Mouse (Mus musculus): ENCODE measurements at regions not wholly inside any gene's neighbourhood (a gene's known extent, or its start where the extent isn't known, plus 50 kb on each side); places are given as distances from the start of the nearest gene placed in this dataset.

DNA sequence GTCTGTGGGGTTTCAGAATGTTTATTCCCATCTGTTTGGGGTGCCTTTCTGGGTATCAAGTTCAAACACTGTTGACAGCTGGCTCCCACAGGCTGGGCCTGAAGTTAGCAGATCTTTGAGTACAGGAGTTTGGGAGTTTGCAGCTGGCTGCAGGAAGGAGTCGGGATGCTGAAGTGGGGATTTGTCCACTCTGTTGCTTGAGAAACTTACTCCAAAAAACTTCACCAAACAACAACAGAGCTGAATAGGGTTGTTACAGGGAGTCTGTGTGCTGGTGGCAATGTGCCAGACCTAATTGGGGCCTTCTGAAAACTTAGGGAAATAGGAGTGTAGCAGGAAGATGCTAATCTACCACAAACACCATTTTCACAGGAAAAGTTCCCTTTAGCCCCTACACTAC, 51.1 kb upstream of the Ttc29 start:
- ATAC-seq (replicated peaks in 1 of 2; ENCODE audit: insufficient read depth in 1 of 2, low FRiP score in 2 of 2, low TSS enrichment in 1 of 2, low read depth in 1 of 2, poor library complexity in 2 of 2, severe bottlenecking in 2 of 2): no peak

DNA sequence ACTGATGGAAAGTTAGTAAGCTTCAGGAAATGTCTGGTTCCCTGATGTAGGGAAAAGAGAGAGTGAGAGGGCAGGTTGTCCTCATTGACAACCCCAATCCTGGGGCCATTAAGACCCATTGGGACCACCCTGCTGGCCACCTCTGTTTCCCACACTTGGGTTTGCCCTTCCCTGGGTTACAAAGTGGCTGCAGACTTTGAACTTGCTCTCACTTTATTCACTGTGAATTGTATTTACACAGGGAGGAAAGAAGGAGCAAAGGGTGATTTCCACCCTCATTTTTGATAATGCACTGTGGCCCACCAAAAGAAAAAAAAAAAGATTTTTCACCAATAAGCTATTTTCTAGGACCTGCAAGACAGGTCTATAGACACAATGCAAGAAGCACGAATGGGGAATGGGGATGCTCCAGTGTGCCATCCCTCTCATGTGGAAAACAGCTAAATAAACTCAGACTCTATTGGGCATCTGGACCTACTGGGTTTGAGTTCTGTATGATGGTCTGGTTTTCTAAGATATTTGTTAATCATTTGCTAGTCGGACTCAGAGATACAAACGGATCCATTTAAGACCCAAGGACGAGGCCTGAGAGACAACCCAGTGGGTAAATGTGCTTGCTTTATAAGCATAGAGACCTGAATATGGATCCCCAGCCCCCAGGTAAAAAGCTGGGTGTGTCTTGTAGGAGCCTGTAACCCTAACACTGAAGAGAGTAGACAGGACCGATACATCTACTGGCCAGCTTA, 50.2 kb upstream of the Ttc29 start:
- no peak for ATAC-seq (replicated peaks in 1 of 2; ENCODE audit: insufficient read depth in 1 of 2, low FRiP score in 2 of 2, low TSS enrichment in 1 of 2, low read depth in 1 of 2, poor library complexity in 2 of 2, severe bottlenecking in 2 of 2)
